Mouse (Mus musculus) stomach, postnatal 0 days (tissue): ENCODE measurements around the gene Dapk2. TPM values are rescaled to one million over a fixed set of nuclear protein-coding genes. Genes with fewer than 3 reads are reported as not detected.

ENCODE experiments used
- ATAC-seq: fragments of 200-750 bp; cut with Nextera tagmentation; 2 replicates; pipeline ENCODE4 v1.8.0; 2017; ENCODE audit not compliant: low FRiP score, low TSS enrichment
- DNase-seq: peaks from one replicate; pipeline ENCODE4 v3.0.0-alpha.2; 2016; ENCODE audit warnings: low spot score
- H3K27ac ChIP-seq: fragments of 300-500 bp; sonication (generic); replicated peaks from 2 replicates; pipeline ENCODE4 v1.5.1; 2014; ENCODE audit warnings: mild to moderate bottlenecking, control low read depth
- H3K27me3 ChIP-seq: fragments of 300-500 bp; sonication (generic); 2 replicates; pipeline ENCODE4 v1.6.1; 2014; ENCODE audit warnings: low read length; ENCODE audit not compliant: control insufficient read depth, insufficient read depth
- H3K36me3 ChIP-seq: fragments of 300-500 bp; sonication (generic); 2 replicates; pipeline ENCODE4 v1.6.1; 2014; ENCODE audit warnings: low read length, mixed read lengths; ENCODE audit not compliant: control insufficient read depth, insufficient read depth
- H3K4me1 ChIP-seq: fragments of 300-500 bp; sonication (generic); replicated peaks from 2 replicates; pipeline ENCODE4 v1.6.1; 2014; ENCODE audit warnings: antibody characterized with exemption; ENCODE audit not compliant: control insufficient read depth, insufficient read depth
- H3K4me2 ChIP-seq: fragments of 300-500 bp; sonication (generic); replicated peaks from 2 replicates; pipeline ENCODE4 v1.6.1; 2014; ENCODE audit warnings: low read depth, mild to moderate bottlenecking, control low read depth, moderate library complexity
- H3K4me3 ChIP-seq: fragments of 300-500 bp; sonication (generic); 2 replicates; pipeline ENCODE4 v1.5.1; 2014; ENCODE audit warnings: low read depth, low read length, control low read depth
- H3K9ac ChIP-seq: fragments of 300-500 bp; sonication (generic); 2 replicates; pipeline ENCODE4 v1.6.1; 2014; ENCODE audit warnings: mild to moderate bottlenecking, low read length, control low read depth, mixed read lengths
- H3K9me3 ChIP-seq: fragments of 300-500 bp; sonication (generic); 2 replicates; pipeline ENCODE4 v1.6.1; 2016; ENCODE audit warnings: low read length; ENCODE audit not compliant: control insufficient read depth
- CTCF ChIP-seq: IDR thresholded peaks from 2 replicates; pipeline ENCODE4 v1.5.1; 2016; ENCODE audit warnings: antibody characterized with exemption, low read depth, mild to moderate bottlenecking, moderate library complexity
- EP300 ChIP-seq: optimal IDR thresholded peaks from 2 replicates; pipeline ENCODE3; 2016; ENCODE audit warnings: antibody characterized with exemption
- WGBS: fragments of 180-500 bp; shearing (Covaris S2); extraction: QIAGEN DNeasy Blood & Tissue Kit; methylation state at CpG from one replicate; pipeline ENCODE4 v1.1.7; 2014; 5-methylcytosine and 5-hydroxymethylcytosine counted together
- polyA plus RNA-seq: library from polyadenylated mRNA; unstranded; fragments of >200 nt; fragmentation: Nextera tagmentation; extraction: Ambion mirVana; gene quantifications from 2 replicates; pipeline ENCODE4 v1.2.1, GENCODE M21; 2015

Dapk2 gene
- polyA plus RNA-seq, 1 experiment from 2014 or later, result 11.8 TPM

GRCm38 (mm10) chr9:66293319-66293718, 135.3 kb downstream of the Dapk2 start:
- no peaks in the 10 kb centered on the region for H3K4me1 ChIP-seq
- no peak overlapping the region for H3K9ac ChIP-seq
- 79% methylated on average over 2 of the region's 2 CpGs for WGBS
- no peaks in the 10 kb centered on the region for H3K27me3 ChIP-seq
- no peak for DNase-seq
- no peaks in the 10 kb centered on the region for H3K36me3 ChIP-seq
- no peak overlapping the region for H3K27ac ChIP-seq
- H3K4me2 ChIP-seq, result no peak overlapping the region
- TF ChIP-seq EP300 (no peak), CTCF (no peak)
- no peak overlapping the region for H3K4me3 ChIP-seq
- ATAC-seq, result no peak
- no peaks in the 10 kb centered on the region for H3K9me3 ChIP-seq

- DNase-seq, result no peak
- ATAC-seq, result no peak
- H3K27me3 ChIP-seq, result no peaks in the 10 kb centered on the region
- H3K4me1 ChIP-seq, result no peaks in the 10 kb centered on the region
- no peak overlapping the region for H3K27ac ChIP-seq
- H3K9me3 ChIP-seq, result no peaks in the 10 kb centered on the region
- TF ChIP-seq EP300, result no peak
- no peak for TF ChIP-seq CTCF
- H3K9ac ChIP-seq, result no peak overlapping the region
- no peak overlapping the region for H3K4me2 ChIP-seq
- H3K4me3 ChIP-seq, result no peak overlapping the region
- H3K36me3 ChIP-seq, result no peaks in the 10 kb centered on the region
- WGBS, result 100% methylated on average over 1 of the region's 1 CpGs
These were observed 136.2 kb downstream of the Dapk2 start for GRCm38 (mm10) chr9:66294227-66294626.

GRCm38 (mm10) chr9:66294980-66295410, 137.0 kb downstream of the Dapk2 start:
- 4% methylated on average over 3 of the region's 3 CpGs for WGBS
- no peak overlapping the region for H3K4me2 ChIP-seq
- DNase-seq (no peak), ATAC-seq (peak; percentile 24; the same call in 1 of the 2 replicates)
- H3K9ac ChIP-seq, result no peak overlapping the region
- no peak overlapping the region for H3K4me3 ChIP-seq
- TF ChIP-seq CTCF (no peak), EP300 (no peak)
- no peaks in the 10 kb centered on the region for H3K36me3 ChIP-seq
- no peak overlapping the region for H3K27ac ChIP-seq
- H3K9me3 ChIP-seq, result no peaks in the 10 kb centered on the region
- no peaks in the 10 kb centered on the region for H3K27me3 ChIP-seq
- H3K4me1 ChIP-seq, result no peaks in the 10 kb centered on the region

GRCm38 (mm10) chr9:66295577-66296120, 137.6 kb downstream of the Dapk2 start:
- 71% methylated on average over 6 of the region's 6 CpGs for WGBS
- no peak overlapping the region for H3K9ac ChIP-seq
- H3K27ac ChIP-seq, result no peak overlapping the region
- no peaks in the 10 kb centered on the region for H3K4me1 ChIP-seq
- H3K4me2 ChIP-seq, result no peak overlapping the region
- H3K4me3 ChIP-seq, result no peak overlapping the region
- TF ChIP-seq EP300 (no peak), CTCF (no peak)
- DNase-seq, result no peak
- no peaks in the 10 kb centered on the region for H3K36me3 ChIP-seq
- no peak for ATAC-seq
- H3K27me3 ChIP-seq, result no peaks in the 10 kb centered on the region
- H3K9me3 ChIP-seq, result no peaks in the 10 kb centered on the region

GRCm38 (mm10) chr9:66298783-66299182, 140.8 kb downstream of the Dapk2 start:
- Histone ChIP-seq H3K4me2 (no peak overlapping the region), H3K27me3 (no peaks in the 10 kb centered on the region), H3K27ac (no peak overlapping the region), H3K9ac (no peak overlapping the region), H3K9me3 (no peaks in the 10 kb centered on the region), H3K36me3 (no peaks in the 10 kb centered on the region), H3K4me1 (no peaks in the 10 kb centered on the region), H3K4me3 (no peak overlapping the region)
- ATAC-seq (no peak), DNase-seq (no peak)
- WGBS, result 91% methylated on average over 4 of the region's 4 CpGs
- TF ChIP-seq EP300 (no peak), CTCF (no peak)

- peak; percentile 74 for ATAC-seq
- Histone ChIP-seq H3K4me3 (no peak overlapping the region), H3K27me3 (no peaks in the 10 kb centered on the region), H3K4me1 (no peaks in the 10 kb centered on the region), H3K9ac (no peak overlapping the region), H3K4me2 (no peak overlapping the region), H3K9me3 (no peaks in the 10 kb centered on the region), H3K27ac (no peak overlapping the region), H3K36me3 (no peaks in the 10 kb centered on the region)
- TF ChIP-seq EP300, result no peak
- TF ChIP-seq CTCF, result no peak
- 80% methylated on average over 2 of the region's 2 CpGs for WGBS
- no peak for DNase-seq
These were observed 142.5 kb downstream of the Dapk2 start for GRCm38 (mm10) chr9:66300448-66301027.
